Mouse (Mus musculus) liver, adult 2 months (tissue): Measurements from ENCODE around the gene Tmprss12.

Source experiments
- CTCF ChIP-seq: fragments of 200-500 bp; IDR thresholded peaks from 2 replicates; pipeline ENCODE4 v1.5.1; 2011; ENCODE audit warnings: low read depth, low read length, control low read depth
- POLR2A ChIP-seq: fragments of 200-500 bp; IDR thresholded peaks from 2 replicates; pipeline ENCODE4 v1.6.1; 2011; ENCODE audit warnings: low read length, control low read depth; ENCODE audit not compliant: insufficient read depth; ENCODE audit errors: extremely low read depth

DNA sequence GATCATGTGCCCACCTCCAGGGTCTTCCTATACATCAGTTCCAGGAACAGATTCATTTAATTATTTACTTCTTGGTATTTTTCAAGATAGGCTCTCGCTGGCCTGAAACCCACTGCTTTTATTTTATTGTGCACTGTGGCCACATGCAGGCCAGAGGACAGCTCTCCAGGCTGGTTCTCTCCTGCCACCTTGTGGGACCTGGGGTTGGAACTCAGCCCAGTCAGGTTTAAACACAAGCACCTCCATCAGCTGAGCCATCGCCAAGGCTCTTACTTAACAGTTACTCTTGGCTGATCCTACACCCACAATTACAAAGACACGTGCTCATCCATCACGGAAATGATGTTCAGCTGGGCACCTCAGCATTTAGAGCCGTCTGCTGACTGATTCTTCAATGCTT is 40.5 kb downstream of the Tmprss12 start:
- TF ChIP-seq CTCF (peak; percentile 91), POLR2A (no peak)
